Mouse (Mus musculus): ENCODE results near the gene Slfn3. TPM values are rescaled to one million over a fixed set of nuclear protein-coding genes. Genes with fewer than 3 reads are reported as not detected.

The Slfn3 gene
- total RNA-seq, 2 experiments from 2014 or later, result 0.14 to 0.42 TPM

GRCm38 (mm10) chr11:83263146-83263545, 72.0 kb downstream of the Slfn3 start:
- DNase-seq (ENCODE audit: extremely low spot score in 1 of 2, low spot score in 1 of 2), result no peak

Other genes with a start within 250 kb of the Slfn3 start
- 1 to 10 TPM; 3.0 to 3.4 TPM for gene Slfn5, start 240.0 kb upstream of the Slfn3 start, total RNA-seq (2021)
- under 1 TPM; 0.35 to 0.39 TPM for gene Slfn9, start 199.5 kb upstream of the Slfn3 start, total RNA-seq (2021)
- gene Slfn8, start 170.5 kb upstream of the Slfn3 start, total RNA-seq (2021), result under 1 TPM; 0.20 to 0.40 TPM
- under 1 TPM; 0.59 to 0.69 TPM for gene Slfn2, start 126.2 kb upstream of the Slfn3 start, total RNA-seq (2021)
- gene Slfn1, start 74.5 kb upstream of the Slfn3 start, total RNA-seq (2021), result not detected
- gene Slfn4, start 16.1 kb upstream of the Slfn3 start, total RNA-seq (2021), result not detected
- not detected for gene Slfn14, start 95.4 kb downstream of the Slfn3 start, total RNA-seq (2021)
- gene Ap2b1, start 107.7 kb downstream of the Slfn3 start, total RNA-seq (2021), result 100 to 1,000 TPM; 370 TPM
- gene Pex12, start 111.3 kb downstream of the Slfn3 start, total RNA-seq (2021), result 10 to 100 TPM; 11.3 to 18.1 TPM
- 100 to 1,000 TPM; 222 to 242 TPM for gene Rasl10b, start 217.8 kb downstream of the Slfn3 start, total RNA-seq (2021)
- gene Gas2l2, start 238.1 kb downstream of the Slfn3 start, total RNA-seq (2021), result under 1 TPM; 0.20 to 0.26 TPM
- gene 1700020L24Rik, start 246.3 kb downstream of the Slfn3 start, total RNA-seq (2021), result not detected

All from layer of hippocampus, postnatal 25 days (tissue).